Mouse (Mus musculus) neural tube, embryonic 11.5 days (tissue): Measurements from ENCODE around the gene Nelfa. TPM values are rescaled to one million over a fixed set of nuclear protein-coding genes. Genes with fewer than 3 reads are reported as not detected.
A peak's percentile ranks its signal among the peaks of the same experiment; 100 is the strongest.
"Not testable (repeated sequence)": the region's sequence is repeated elsewhere in the genome, so short reads cannot be mapped to it uniquely, and the experiment has no call there.

Experiments used
- ATAC-seq: fragments of 200-750 bp; cut with Nextera tagmentation; 2 replicates; pipeline ENCODE4 v1.8.0; 2017; ENCODE audit warnings: moderate number of reproducible peaks, mild to moderate bottlenecking, moderate TSS enrichment, moderate library complexity; ENCODE audit not compliant: insufficient read depth, low FRiP score, low TSS enrichment
- DNase-seq: peaks from one replicate; pipeline ENCODE4 v3.0.0-alpha.2; 2015; ENCODE audit warnings: low spot score
- H3K27ac ChIP-seq: fragments of 300-500 bp; sonication (generic); 2 replicates; pipeline ENCODE4 v1.5.1; 2014; ENCODE audit warnings: low read depth, mild to moderate bottlenecking, low read length
- H3K27me3 ChIP-seq: fragments of 300-500 bp; sonication (generic); 2 replicates; pipeline ENCODE4 v1.6.1; 2014; ENCODE audit warnings: mild to moderate bottlenecking, low read length, mixed read lengths; ENCODE audit not compliant: control insufficient read depth, insufficient read depth
- H3K36me3 ChIP-seq: fragments of 300-500 bp; sonication (generic); 2 replicates; pipeline ENCODE4 v1.6.1; 2014; ENCODE audit warnings: mild to moderate bottlenecking, low read length, moderate library complexity, mixed read lengths; ENCODE audit not compliant: control insufficient read depth, insufficient read depth
- H3K4me1 ChIP-seq: fragments of 300-500 bp; sonication (generic); 2 replicates; pipeline ENCODE4 v1.6.1; 2014; ENCODE audit warnings: low read length, mixed read lengths; ENCODE audit not compliant: control insufficient read depth, insufficient read depth
- H3K4me2 ChIP-seq: fragments of 300-500 bp; sonication (generic); 2 replicates; pipeline ENCODE4 v1.6.1; 2014; ENCODE audit warnings: low read depth, mild to moderate bottlenecking, moderate library complexity
- H3K4me3 ChIP-seq: fragments of 300-500 bp; sonication (generic); 2 replicates; pipeline ENCODE4 v1.5.1; 2014; ENCODE audit warnings: low read depth, low read length
- H3K9ac ChIP-seq: fragments of 300-500 bp; sonication (generic); 2 replicates; pipeline ENCODE4 v1.6.1; 2014; ENCODE audit warnings: mild to moderate bottlenecking, low read length
- H3K9me3 ChIP-seq: fragments of 300-500 bp; sonication (generic); 2 replicates; pipeline ENCODE4 v1.6.1; 2016; ENCODE audit warnings: low read length; ENCODE audit not compliant: control insufficient read depth
- WGBS: fragments of 180-500 bp; shearing (Covaris S2); extraction: QIAGEN DNeasy Blood & Tissue Kit; methylation state at CpG from one replicate; pipeline ENCODE4 v1.1.7; 2014; 5-methylcytosine and 5-hydroxymethylcytosine counted together
- polyA plus RNA-seq: library from polyadenylated mRNA; unstranded; fragments of >200 nt; fragmentation: Nextera tagmentation; extraction: Ambion mirVana; gene quantifications from 2 replicates; pipeline ENCODE4 v1.2.1, GENCODE M21; 2014

Nelfa gene
- polyA plus RNA-seq, 1 experiment from 2014 or later = 71.5 TPM

DNA sequence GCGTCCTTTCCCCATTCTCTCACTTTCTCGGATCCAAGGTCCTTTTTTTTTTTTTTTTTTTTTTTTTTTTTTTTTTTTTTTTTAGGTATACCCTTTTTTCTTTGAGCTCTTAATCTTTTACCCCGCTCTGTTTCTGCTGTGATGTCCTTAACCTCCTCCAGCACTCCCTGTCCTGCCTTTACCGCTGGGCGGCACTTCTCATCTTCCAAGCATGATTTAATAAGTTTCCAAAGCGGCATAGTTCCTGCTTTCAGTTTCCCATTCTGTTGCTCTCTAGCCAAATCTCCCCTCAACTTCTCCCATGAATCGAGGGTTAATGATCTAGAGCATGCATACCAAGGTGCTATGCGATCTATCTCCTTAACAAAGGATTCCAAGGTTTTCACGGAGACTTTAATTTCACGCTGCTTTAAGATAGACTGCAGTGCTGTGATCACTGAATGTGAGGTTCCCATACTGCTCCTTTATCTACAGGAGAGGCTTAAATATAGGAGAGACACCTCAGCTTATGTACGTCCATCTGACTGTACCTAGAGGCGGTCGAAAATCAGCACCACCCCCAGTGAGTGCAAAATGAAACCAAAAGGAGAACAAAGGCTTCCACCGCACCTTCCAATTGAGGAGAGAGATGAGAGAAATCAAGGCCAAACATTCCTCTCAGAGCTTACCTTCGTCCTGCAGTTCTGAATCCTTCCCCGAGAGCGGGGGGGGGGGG is 17.4 kb upstream of the Nelfa start:
- no peaks in the 10 kb centered on the region for H3K9me3 ChIP-seq
- no peak overlapping the region for H3K27ac ChIP-seq
- no peak overlapping the region for H3K9ac ChIP-seq
- no peak for ATAC-seq
- no peaks in the 10 kb centered on the region for H3K36me3 ChIP-seq
- H3K27me3 ChIP-seq = no peaks in the 10 kb centered on the region
- WGBS = 86% methylated on average over 17 of the region's 17 CpGs
- H3K4me2 ChIP-seq = no peak overlapping the region
- no peaks in the 10 kb centered on the region for H3K4me1 ChIP-seq
- H3K4me3 ChIP-seq = no peak overlapping the region
- no peak for DNase-seq

DNA sequence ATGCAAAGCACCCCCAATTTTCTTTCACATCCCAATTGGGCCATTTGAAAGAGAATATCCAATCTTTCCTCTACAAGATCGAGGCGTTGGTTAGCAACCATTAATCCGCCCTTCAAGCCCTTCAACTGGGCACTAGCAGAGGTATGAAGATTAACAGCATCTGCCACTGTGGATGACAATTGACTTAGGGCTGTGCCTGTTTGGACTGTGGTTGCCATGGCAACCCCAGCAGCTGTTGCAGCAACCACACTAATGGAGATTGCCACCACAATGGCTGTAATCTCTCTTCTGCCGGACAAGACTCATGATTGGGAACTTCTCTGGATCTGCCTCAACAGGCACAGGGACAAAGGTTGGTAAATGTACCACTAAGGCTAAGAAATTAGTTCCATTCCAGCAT is 12.1 kb upstream of the Nelfa start:
- Histone ChIP-seq H3K4me3 (no peak overlapping the region), H3K9me3 (no peaks in the 10 kb centered on the region), H3K9ac (no peak overlapping the region), H3K4me1 (no peaks in the 10 kb centered on the region), H3K27ac (no peak overlapping the region), H3K27me3 (no peaks in the 10 kb centered on the region), H3K36me3 (no peaks in the 10 kb centered on the region), H3K4me2 (no peak overlapping the region)
- ATAC-seq (no peak), DNase-seq (peak; percentile 45)
- WGBS = 90% methylated on average over 4 of the region's 4 CpGs

DNA sequence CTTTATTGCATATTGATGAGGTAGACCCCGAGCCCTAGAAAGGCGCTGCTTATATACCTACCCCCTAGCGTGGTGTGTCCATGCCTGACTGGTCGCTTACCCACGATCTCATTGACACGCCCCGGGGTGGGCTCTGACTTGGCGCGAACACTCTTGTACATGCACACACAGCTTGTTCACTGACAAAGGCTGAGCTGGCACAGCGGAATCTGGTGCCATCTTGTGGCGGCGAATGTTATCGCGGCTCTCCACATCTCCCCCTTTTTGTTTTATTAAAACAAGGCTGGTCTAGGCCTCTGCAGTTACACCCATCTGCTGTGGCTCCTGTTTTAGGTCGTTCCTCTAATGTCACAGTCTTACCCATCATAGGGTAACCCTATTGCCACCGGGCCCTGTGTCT is 10.8 kb upstream of the Nelfa start:
- H3K27ac ChIP-seq, ATAC-seq, H3K36me3 ChIP-seq, DNase-seq, H3K9me3 ChIP-seq, H3K4me3 ChIP-seq, H3K4me2 ChIP-seq, H3K4me1 ChIP-seq, H3K9ac ChIP-seq, H3K27me3 ChIP-seq: not testable (repeated sequence)
- 83% methylated on average over 16 of the region's 16 CpGs for WGBS

DNA sequence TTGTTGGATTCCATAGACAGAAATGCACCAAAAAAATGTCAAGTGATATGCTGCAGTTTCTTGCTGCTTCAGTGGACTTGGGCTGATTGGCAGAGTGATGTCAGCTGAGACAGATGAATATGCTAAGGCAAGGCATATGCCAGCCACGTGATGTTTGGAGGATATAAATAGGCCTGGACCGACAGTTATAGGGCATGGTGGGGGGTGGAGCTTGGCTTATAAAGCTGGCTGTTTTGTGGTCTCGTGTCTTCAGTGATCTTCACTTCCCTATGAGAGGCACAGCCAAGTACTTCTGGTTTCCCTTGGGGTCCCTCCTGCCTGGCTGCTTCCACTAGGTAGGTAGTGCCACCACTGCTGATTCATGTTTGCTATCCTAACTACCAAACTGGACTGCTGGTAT is 2.2 kb upstream of the Nelfa start:
- no peaks in the 10 kb centered on the region for H3K27me3 ChIP-seq
- peaks cover 2% of the 10 kb centered on the region; the same call in 1 of the 2 replicates for H3K36me3 ChIP-seq
- no peaks in the 10 kb centered on the region for H3K9me3 ChIP-seq
- 0 out of 2 replicates have a peak overlapping the region, but pooled peaks have one; percentile 2 for H3K4me3 ChIP-seq
- H3K4me2 ChIP-seq = no peak overlapping the region
- WGBS = 92% methylated on average over 3 of the region's 3 CpGs
- no peak for DNase-seq
- H3K4me1 ChIP-seq = peaks cover 8% of the 10 kb centered on the region; the same call in 1 of the 2 replicates
- no peak overlapping the region for H3K27ac ChIP-seq
- H3K9ac ChIP-seq = no peak overlapping the region
- no peak for ATAC-seq

DNA sequence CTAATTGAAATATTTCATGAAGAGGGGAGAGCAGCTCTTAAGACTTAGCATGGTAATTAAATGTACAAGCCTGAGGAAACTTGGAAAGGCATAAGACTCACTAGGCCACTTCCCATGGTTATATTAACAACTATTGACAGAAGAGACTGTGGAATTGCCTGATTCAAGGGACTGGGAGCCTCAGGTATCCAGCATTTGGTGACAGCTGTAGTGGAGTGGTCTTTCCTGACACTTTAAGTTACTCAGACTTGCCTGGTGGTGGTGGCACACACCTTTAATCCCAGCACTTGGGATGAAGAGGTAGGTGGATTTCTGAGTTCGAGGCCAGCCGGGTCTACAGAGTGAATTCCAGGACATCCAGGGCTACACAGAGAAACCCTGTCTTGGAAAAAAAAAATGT is 1.0 kb upstream of the Nelfa start:
- Histone ChIP-seq H3K9me3 (no peaks in the 10 kb centered on the region), H3K4me3 (no peak overlapping the region), H3K4me2 (peak overlapping the region; percentile 69; the same call in 1 of the 2 replicates), H3K9ac (no peak overlapping the region), H3K36me3 (peaks cover 2% of the 10 kb centered on the region; the same call in 1 of the 2 replicates), H3K27me3 (no peaks in the 10 kb centered on the region), H3K4me1 (peaks cover 8% of the 10 kb centered on the region; the same call in 1 of the 2 replicates), H3K27ac (no peak overlapping the region)
- 100% methylated on average over 2 of the region's 2 CpGs for WGBS
- ATAC-seq (no peak), DNase-seq (no peak)

DNA sequence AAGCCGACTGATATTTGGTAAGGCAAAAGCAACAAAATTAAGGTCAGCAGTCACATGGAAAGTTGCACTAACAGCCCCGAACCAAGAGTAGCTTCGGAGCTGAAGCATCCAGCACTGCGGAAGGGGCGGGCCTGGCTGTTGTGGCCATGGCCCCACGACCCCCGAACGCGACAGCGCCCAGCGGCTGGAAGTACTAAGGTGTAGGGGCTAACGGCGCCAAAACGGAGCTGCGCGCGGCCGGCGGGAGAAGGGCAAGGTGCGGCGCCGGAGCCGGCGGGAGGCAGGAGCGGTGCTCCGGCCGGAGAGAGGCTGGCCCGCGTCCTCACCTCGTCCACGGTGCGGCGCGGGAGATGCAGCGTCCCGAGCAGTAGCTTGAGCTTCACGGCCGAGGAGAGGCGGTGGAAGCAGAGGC is 507 bp downstream of the Nelfa start:
- Histone ChIP-seq H3K36me3 (peaks cover 4% of the 10 kb centered on the region), H3K27me3 (no peaks in the 10 kb centered on the region), H3K9me3 (no peaks in the 10 kb centered on the region), H3K4me1 (peaks cover 8% of the 10 kb centered on the region; the same call in 1 of the 2 replicates), H3K9ac (peak overlapping the region; percentile 90), H3K4me3 (peak overlapping the region; percentile 92), H3K4me2 (peak overlapping the region; percentile 49), H3K27ac (peak overlapping the region; percentile 86)
- DNase-seq (no peak), ATAC-seq (peak; percentile 56)
- 1% methylated on average over 28 of the region's 39 CpGs for WGBS

DNA sequence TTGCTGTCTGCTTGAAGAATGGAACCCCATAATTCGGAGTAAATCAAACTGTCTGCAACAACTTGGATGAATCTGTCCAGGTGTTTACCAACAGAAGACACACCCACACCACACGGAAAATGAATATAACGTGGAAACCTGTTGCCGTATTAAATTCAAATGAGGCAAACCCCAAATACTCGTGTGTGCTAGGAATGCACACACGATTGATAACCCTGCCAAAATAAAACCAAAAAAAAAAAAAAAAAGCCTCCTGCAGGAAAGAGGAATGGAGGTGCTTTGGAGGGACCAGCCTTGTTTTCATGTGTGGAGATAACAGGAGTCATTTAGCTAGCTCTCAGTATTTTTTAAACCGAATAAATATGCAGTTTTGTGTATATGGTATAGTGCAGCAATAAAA is 1.3 kb downstream of the Nelfa start:
- Histone ChIP-seq H3K27ac (no peak overlapping the region), H3K36me3 (peaks cover 4% of the 10 kb centered on the region), H3K4me3 (no peak overlapping the region; the same call in 1 of the 2 replicates), H3K4me1 (peaks cover 8% of the 10 kb centered on the region; the same call in 1 of the 2 replicates), H3K9ac (no peak overlapping the region), H3K27me3 (no peaks in the 10 kb centered on the region), H3K9me3 (no peaks in the 10 kb centered on the region), H3K4me2 (peak overlapping the region; percentile 49)
- ATAC-seq (no peak), DNase-seq (no peak)
- 84% methylated on average over 7 of the region's 7 CpGs for WGBS

DNA sequence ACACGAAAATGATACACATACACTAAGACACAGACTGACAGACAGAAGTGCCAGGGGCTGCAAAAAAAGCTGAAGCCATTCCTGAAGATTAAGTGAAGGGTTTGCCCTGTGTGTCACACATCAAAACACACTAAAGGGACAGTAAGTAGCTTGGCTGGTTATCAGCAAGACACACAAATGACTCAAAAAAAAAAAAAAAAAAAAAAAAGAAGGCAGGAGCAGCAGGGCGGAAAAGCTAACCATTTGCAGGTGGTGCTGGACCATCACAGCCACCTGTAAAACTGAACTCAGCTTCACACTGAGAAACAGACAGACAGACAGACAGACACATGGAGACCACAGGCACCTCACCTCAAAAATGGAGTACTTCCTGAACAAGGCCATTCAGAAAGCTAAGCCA is 2.1 kb downstream of the Nelfa start:
- Histone ChIP-seq H3K27ac (no peak overlapping the region), H3K9me3 (no peaks in the 10 kb centered on the region), H3K9ac (no peak overlapping the region), H3K4me1 (peaks cover 8% of the 10 kb centered on the region; the same call in 1 of the 2 replicates), H3K27me3 (no peaks in the 10 kb centered on the region), H3K4me3 (no peak overlapping the region), H3K4me2 (0 out of 2 replicates have a peak overlapping the region, but pooled peaks have one; percentile 10), H3K36me3 (peaks cover 4% of the 10 kb centered on the region; the same call in 1 of the 2 replicates)
- no peak for ATAC-seq
- WGBS = 90% methylated on average over 2 of the region's 2 CpGs
- no peak for DNase-seq

DNA sequence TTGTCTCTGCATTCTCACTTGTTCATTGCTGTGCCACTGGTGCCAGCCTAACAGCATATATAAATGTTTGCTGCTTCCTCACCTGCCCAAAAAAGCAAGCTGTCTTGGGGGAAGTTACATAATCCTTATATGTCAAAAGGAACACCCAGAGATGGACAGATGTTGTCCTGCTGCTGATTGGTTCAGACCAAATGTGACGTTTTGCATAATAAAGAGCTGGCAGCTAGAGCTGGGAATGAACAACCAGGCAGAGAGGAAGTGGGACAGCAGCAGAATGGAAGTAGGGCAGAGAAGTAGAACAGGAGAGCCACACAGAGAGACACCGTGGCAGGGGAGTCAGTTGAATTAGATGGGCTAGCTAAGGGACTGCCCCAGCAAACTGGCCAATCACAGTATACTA is 3.8 kb downstream of the Nelfa start:
- H3K4me3 ChIP-seq = no peak overlapping the region
- H3K4me2 ChIP-seq = no peak overlapping the region
- DNase-seq = no peak
- no peak for ATAC-seq
- no peaks in the 10 kb centered on the region for H3K27me3 ChIP-seq
- no peak overlapping the region for H3K9ac ChIP-seq
- no peaks in the 10 kb centered on the region for H3K9me3 ChIP-seq
- peaks cover 8% of the 10 kb centered on the region; the same call in 1 of the 2 replicates for H3K4me1 ChIP-seq
- no peak overlapping the region for H3K27ac ChIP-seq
- WGBS = 76% methylated on average over 2 of the region's 2 CpGs
- H3K36me3 ChIP-seq = peaks cover 4% of the 10 kb centered on the region; the same call in 1 of the 2 replicates
